Mouse (Mus musculus) liver, postnatal 0 days (tissue): ENCODE data around the gene Alg6.

Source experiments
- CTCF ChIP-seq: sonication (generic); IDR thresholded peaks from 2 replicates; pipeline ENCODE4 v1.5.1; 2016; ENCODE audit warnings: antibody characterized with exemption, low read depth
- EP300 ChIP-seq: IDR thresholded peaks from 2 replicates; pipeline ENCODE4 v1.6.1; 2016; ENCODE audit warnings: antibody characterized with exemption, low read depth, mild to moderate bottlenecking

GRCm38 (mm10) chr4:99712583-99713183 lies 2.8 kb upstream of the Alg6 start:
- TF ChIP-seq EP300 = no peak
- no peak for TF ChIP-seq CTCF
